In the genomic region with DNA sequence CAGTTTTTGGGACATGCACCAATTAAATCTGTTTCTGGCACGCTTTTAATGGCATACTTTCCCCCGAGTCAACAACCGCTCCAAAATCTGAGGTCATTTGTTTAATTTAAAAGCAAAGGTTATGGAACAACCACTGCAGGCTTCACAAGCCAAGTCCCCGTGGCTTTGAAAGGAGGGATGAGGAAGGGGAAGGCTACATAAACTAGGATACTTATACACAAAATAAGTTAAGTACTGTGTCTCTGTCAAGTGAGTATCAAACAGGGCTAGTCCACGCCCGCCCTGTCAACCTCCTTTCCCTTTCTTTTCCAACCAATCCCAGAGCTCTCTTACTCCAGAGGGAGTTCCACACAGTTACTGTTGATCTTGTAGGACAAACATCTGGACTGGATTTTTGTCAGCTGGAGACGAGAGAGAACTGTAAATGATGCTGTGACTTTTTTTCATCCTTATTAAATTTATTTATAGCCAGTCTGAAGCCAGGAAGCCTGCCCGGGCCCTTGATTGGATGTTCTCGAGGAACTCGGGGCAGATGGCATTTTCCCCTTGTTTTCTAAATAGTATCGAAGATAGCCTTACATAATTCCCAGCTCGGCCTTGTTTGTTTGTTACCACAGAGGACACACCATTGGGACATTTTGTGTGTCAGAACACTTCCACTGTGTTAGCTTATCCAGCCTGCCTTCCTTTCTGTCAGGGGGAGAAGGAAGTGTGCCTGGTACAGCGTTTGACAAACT, we compare ENCODE assay signal across 8 mouse cellular contexts.
DNase-seq lines count a peak whose midpoint lies in the region; ATAC-seq and TF ChIP-seq lines count a peak whose summit lies in the region.

No protein-coding gene starts in this region.

- DNase-seq in hindbrain, embryonic 10.5 days (ENCODE audit: low spot score): no peak
- DNase-seq in hindbrain, postnatal 0 days (ENCODE audit: low spot score): no peak
- DNase-seq in left cerebral cortex, adult 11 months (ENCODE audit: low spot score): no peak
- DNase-seq in right cerebral cortex, adult 2 months (ENCODE audit: low spot score in 2 of 2): no peak
- no peak for DNase-seq in left cerebral cortex, postnatal 14 days (ENCODE audit: low spot score in 2 of 2)

- no peak overlapping the region for H3K9ac ChIP-seq in hindbrain, postnatal 0 days (replicated peaks; ENCODE audit: low read length)
- H3K9ac ChIP-seq in embryonic facial prominence, embryonic 15.5 days: no peak overlapping the region
- no peak overlapping the region for H3K9ac ChIP-seq in intestine, embryonic 15.5 days
- peak overlapping the region; percentile 21; the same call in 1 of the 2 replicates for H3K9ac ChIP-seq in lung, embryonic 16.5 days (ENCODE audit: low read length)

- peaks cover 28% of the 10 kb centered on the region for H3K4me1 ChIP-seq in hindbrain, embryonic 10.5 days (replicated peaks)
- no peaks in the 10 kb centered on the region for H3K4me1 ChIP-seq in hindbrain, postnatal 0 days (ENCODE audit: insufficient read depth, low read length)
- peaks cover 48% of the 10 kb centered on the region for H3K4me1 ChIP-seq in embryonic facial prominence, embryonic 15.5 days
- H3K4me1 ChIP-seq in intestine, embryonic 15.5 days (replicated peaks): peaks cover 28% of the 10 kb centered on the region
- H3K4me1 ChIP-seq in lung, embryonic 16.5 days (replicated peaks; ENCODE audit: control insufficient read depth, insufficient read depth, low read length): peaks cover 34% of the 10 kb centered on the region

- H3K4me2 ChIP-seq in hindbrain, postnatal 0 days (ENCODE audit: low read depth, low read length): no peak overlapping the region
- peak overlapping the region; percentile 18 for H3K4me2 ChIP-seq in embryonic facial prominence, embryonic 15.5 days (replicated peaks)
- H3K4me2 ChIP-seq in intestine, embryonic 15.5 days (replicated peaks): peak overlapping the region; percentile 15
- H3K4me2 ChIP-seq in lung, embryonic 16.5 days (ENCODE audit: low read depth, low read length): peak overlapping the region; percentile 2

- H3K27ac ChIP-seq in hindbrain, embryonic 10.5 days: peak overlapping the region; percentile 50
- H3K27ac ChIP-seq in hindbrain, postnatal 0 days: no peak overlapping the region
- peak overlapping the region; percentile 90 for H3K27ac ChIP-seq in embryonic facial prominence, embryonic 15.5 days (replicated peaks)
- peak overlapping the region; percentile 70 for H3K27ac ChIP-seq in intestine, embryonic 15.5 days
- peak overlapping the region; percentile 94 for H3K27ac ChIP-seq in lung, embryonic 16.5 days (ENCODE audit: low read length)

- H3K9me3 ChIP-seq in hindbrain, embryonic 10.5 days: no peaks in the 10 kb centered on the region
- H3K9me3 ChIP-seq in hindbrain, postnatal 0 days (ENCODE audit: low read length): no peaks in the 10 kb centered on the region
- no peaks in the 10 kb centered on the region for H3K9me3 ChIP-seq in embryonic facial prominence, embryonic 15.5 days (replicated peaks)
- H3K9me3 ChIP-seq in intestine, embryonic 15.5 days: no peaks in the 10 kb centered on the region
- H3K9me3 ChIP-seq in lung, embryonic 16.5 days (ENCODE audit: control insufficient read depth, low read length): no peaks in the 10 kb centered on the region

- WGBS in hindbrain, embryonic 10.5 days: 77% methylated on average over 13 of the region's 13 CpGs
- 71% methylated on average over 13 of the region's 13 CpGs for WGBS in hindbrain, postnatal 0 days
- 19% methylated on average over 13 of the region's 13 CpGs for WGBS in embryonic facial prominence, embryonic 15.5 days
- 36% methylated on average over 13 of the region's 13 CpGs for WGBS in intestine, embryonic 15.5 days
- 24% methylated on average over 13 of the region's 13 CpGs for WGBS in lung, embryonic 16.5 days

- no peaks in the 10 kb centered on the region for H3K36me3 ChIP-seq in hindbrain, embryonic 10.5 days
- no peaks in the 10 kb centered on the region for H3K36me3 ChIP-seq in hindbrain, postnatal 0 days (ENCODE audit: insufficient read depth, low read length)
- no peaks in the 10 kb centered on the region for H3K36me3 ChIP-seq in embryonic facial prominence, embryonic 15.5 days
- H3K36me3 ChIP-seq in intestine, embryonic 15.5 days: no peaks in the 10 kb centered on the region
- no peaks in the 10 kb centered on the region for H3K36me3 ChIP-seq in lung, embryonic 16.5 days (ENCODE audit: control insufficient read depth, insufficient read depth, low read length)

- no peak for TF ChIP-seq CTCF in hindbrain, postnatal 0 days (IDR thresholded peaks at IDR 0.05; ENCODE audit: low read depth)

- H3K27me3 ChIP-seq in hindbrain, embryonic 10.5 days (ENCODE audit: insufficient read depth, poor library complexity, severe bottlenecking): no peaks in the 10 kb centered on the region
- H3K27me3 ChIP-seq in hindbrain, postnatal 0 days (ENCODE audit: insufficient read depth, low read length): no peaks in the 10 kb centered on the region
- H3K27me3 ChIP-seq in embryonic facial prominence, embryonic 15.5 days: no peaks in the 10 kb centered on the region
- no peaks in the 10 kb centered on the region for H3K27me3 ChIP-seq in intestine, embryonic 15.5 days (replicated peaks)
- H3K27me3 ChIP-seq in lung, embryonic 16.5 days (ENCODE audit: control insufficient read depth, insufficient read depth, low read depth, low read length): no peaks in the 10 kb centered on the region

- H3K4me3 ChIP-seq in hindbrain, embryonic 10.5 days: no peak overlapping the region
- no peak overlapping the region for H3K4me3 ChIP-seq in hindbrain, postnatal 0 days (ENCODE audit: low read length)
- H3K4me3 ChIP-seq in embryonic facial prominence, embryonic 15.5 days (replicated peaks): no peak overlapping the region
- no peak overlapping the region for H3K4me3 ChIP-seq in intestine, embryonic 15.5 days (replicated peaks)
- H3K4me3 ChIP-seq in lung, embryonic 16.5 days (ENCODE audit: low read length): no peak overlapping the region

- no peak for ATAC-seq in hindbrain, postnatal 0 days
- peak; percentile 86 for ATAC-seq in embryonic facial prominence, embryonic 15.5 days (ENCODE audit: insufficient number of reproducible peaks, low FRiP score, low TSS enrichment, low read depth)
- ATAC-seq in intestine, embryonic 15.5 days: peak; percentile 80
- peak; percentile 88 for ATAC-seq in lung, embryonic 16.5 days (ENCODE audit: low read depth)

- intact Hi-C loops in left cerebral cortex, postnatal 14 days (cut with DNase I): no loop called here
